Mouse (Mus musculus) left cerebral cortex, adult 9 months (tissue): ENCODE measurements around the gene Immp2l.

Source experiments
- DNase-seq, 2 experiments: peaks; one replicate each; pipeline ENCODE4 v3.0.0; 2022; ENCODE audit warnings: low spot score in 2 of 2

The Immp2l gene

DNA sequence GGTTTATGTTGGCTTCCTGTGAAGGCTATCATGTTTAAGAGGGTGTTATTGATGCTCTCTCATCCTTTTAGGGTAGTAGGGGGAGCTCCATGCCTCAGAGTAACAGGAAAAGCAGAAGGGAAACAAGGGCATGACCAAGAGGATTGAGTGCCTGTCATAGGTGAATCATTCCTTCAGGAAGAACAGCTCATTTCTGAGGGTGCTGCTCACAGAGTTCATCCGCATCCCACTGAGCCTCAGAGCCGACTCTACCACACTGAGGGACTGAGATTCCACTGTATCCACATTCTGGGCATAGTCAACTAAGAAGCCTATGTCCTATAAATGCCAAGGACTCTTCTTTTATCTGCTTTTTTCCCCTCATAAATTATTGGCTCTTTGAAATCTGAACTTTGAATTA is 497.8 kb downstream of the Immp2l start:
- DNase-seq, result no peak

DNA sequence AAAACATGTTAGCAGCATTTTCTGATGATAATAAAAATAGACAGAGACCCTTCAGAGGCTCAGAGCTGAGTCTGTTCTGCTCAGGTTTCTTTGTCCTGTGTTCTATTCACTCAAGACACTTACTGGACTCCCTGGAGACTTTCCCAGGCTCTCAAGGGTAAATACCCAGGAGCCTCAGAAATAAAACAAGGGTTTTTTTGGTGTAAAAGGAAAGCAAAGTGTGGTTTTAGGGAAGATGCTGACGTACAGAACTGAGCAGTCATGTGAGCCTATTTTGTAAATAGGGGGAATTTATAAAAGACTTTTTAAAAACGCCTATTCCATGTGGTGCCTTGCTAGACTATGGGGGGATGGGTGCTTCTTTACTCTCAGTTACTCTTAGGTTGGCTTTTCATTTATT is 502.8 kb downstream of the Immp2l start:
- no peak for DNase-seq

DNA sequence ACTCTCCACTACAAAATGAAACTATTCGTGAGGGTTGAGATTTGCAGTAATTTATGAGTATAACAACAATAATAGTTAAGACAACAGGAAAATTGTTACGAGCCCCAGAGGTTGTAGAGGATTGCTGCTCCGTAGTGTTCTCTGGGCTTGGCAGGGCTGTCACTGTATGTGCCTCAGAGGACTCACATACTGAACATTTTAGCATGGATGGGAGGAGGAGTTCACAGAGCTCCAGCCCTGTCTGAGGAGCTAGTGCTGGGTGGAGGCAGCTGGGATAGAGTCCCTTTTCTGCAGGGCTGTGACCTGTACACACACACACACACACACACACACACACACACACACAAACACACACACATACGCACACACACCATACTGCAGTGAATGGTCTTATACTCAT is 504.5 kb downstream of the Immp2l start:
- no peak for DNase-seq

DNA sequence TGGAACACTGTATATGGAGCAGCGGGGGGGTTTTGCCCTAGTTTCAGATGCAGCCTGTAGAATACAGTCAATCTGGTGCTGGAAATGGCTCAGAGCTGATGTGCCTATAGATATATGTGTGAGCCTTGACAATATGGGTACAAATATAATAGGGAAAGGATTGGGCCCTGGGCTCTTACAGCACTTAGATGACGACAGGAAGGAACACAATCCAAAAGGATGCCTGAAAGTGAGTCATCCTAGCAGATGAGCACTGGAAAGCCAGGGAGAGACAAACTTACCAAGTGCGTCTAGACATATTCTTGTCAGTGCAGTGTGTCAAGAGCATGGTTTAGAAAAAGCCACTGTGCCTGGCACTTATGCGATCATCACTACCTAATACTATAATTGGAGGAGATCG is 516.1 kb downstream of the Immp2l start:
- DNase-seq, result no peak

DNA sequence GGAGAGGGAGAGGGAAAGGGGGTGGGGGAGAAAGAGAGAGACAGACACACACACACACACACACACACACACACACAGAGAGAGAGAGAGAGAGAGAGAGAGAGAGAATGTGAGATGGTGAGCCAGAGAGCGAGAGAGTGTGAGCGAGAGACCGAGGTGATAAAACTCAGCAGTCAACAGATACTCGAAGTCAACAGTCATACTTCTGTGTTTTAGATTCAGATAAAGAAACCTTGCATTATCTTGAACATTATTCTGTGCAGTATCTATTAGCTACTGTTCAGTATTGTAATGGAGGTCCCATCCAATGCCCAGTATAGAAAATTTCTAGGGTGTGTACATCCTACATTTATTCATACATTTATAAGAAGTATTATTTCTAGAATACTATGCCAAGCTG is 527.7 kb downstream of the Immp2l start:
- DNase-seq, result no peak

DNA sequence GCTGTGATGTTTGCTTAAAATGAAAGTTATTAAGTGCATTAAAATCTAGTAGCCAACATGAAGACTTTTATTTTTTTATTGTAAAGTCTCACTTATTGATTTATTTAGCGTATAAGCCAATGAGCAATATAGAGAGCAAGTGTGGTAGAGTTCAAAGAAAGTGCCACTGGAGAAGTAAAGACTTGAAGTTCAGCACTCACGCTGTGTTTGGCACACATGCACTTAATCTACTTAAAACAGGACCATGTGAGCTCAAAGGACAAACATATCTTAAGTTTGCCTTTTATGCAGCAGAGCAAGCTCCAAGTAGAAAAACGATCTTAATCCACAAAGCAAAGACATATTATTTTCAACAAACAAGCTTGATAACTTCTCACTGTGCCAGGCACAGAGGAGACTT is 533.9 kb downstream of the Immp2l start:
- no peak for DNase-seq

DNA sequence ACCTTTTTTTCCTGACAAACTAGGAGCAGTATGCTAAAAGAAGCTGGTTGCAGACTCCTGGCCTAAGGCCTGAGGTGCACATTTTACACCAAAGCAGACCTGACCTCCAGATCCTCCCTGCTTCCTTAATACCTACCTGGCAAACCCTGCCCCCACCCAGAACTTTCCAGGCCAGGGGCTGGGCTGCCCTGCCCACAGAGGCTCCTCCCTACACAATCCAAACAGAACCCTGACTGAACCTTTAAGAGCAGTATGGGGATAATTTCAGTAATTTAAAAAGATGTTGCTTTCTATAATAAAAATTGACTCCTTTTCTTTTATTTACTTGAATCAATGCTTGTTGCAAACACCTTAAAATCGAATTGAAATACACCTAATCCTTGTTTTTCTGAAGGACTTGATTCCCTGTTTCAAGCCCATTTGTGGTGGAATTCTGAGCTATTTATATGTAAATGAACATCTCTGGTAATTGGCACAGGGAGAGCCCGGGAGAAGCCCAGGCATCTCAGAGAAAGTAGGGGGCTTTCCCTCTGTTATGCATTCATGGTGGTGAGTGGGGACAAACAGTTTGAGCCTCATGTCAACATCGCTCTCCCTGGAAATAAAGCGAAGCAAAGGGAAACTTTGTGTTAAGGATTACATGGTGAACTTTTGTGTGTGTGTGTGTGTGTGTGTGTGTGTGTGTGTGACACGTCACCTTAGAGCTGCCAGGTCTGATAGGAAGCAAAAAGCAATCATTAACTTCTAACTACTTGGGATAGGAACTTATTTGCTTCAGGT is 535.3 kb downstream of the Immp2l start:
- no peak for DNase-seq

DNA sequence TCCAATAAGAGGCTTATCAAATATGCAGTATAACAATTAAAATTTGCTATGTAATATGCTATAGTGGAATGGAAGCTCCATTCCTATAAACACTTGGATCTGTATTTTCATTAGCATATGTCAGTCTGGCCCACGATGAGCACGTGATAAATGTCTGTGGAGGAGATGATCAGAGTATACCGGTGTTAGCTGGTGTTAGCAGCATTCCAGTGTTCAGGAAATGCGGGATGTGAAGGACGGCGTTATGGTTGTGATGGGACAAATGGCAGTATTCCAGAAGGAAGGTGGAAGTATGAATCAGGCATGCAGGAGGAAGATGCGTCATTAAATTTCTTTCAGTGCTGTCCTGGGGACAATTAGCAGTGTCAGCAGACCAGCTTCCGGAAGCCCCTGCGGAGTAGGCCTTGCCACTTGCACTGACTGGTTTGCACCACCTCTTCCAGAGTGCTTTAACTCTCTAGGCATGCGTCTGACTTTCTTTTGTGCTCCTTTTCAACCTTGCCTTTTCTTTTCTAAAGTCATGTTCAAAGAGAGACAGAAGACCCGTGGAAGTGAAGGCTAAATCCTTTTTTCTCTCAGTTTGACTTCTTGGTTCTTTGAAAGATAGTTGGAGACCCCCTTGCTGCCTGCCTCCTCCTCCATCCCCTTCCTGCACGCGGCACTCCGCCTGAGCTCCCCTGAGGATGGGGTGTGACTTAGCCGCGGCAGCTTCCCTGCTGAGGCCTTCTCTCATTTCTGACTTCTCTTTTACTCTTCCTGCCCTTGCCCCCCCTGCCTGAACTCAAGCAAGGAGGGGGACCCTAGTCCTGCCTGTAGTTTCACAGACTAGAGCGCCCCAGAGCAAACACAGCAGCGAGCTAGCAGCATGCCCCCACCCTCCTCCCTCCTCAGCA is 541.9 kb downstream of the Immp2l start:
- DNase-seq, result no peak

DNA sequence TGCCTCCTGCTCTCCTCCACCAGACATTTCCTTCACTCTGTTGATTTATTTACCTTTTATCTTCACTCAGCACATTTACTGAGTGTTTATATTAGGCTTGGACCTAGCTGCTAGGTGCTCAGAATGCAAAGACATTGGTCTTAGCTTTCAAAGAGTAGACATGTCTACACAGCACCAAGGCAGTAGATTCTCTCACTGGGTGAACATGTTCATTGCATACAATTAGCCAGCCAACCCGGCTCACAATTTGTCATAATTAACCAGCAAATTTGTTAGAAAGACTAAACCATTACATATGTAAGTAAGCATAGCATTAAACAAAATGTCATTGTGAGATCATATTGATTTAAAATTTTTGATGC is 542.5 kb downstream of the Immp2l start:
- DNase-seq, result no peak

DNA sequence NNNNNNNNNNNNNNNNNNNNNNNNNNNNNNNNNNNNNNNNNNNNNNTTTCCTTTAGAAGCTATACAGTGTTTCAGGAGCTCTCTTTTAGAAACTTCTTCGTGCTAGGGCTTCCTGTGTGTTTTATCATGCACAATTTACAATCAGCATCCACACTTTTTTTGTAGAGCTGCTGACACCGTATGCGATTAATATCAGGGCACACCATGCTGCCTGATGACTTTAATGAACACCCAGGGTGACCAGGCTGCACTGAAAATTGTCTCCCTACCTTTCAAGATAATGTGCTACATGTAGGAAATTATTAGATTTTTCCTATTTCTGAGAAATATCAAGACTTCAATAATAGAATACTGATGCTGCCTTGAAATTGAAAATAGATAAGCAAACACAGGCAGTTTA is 549.9 kb downstream of the Immp2l start:
- DNase-seq, result no peak

DNA sequence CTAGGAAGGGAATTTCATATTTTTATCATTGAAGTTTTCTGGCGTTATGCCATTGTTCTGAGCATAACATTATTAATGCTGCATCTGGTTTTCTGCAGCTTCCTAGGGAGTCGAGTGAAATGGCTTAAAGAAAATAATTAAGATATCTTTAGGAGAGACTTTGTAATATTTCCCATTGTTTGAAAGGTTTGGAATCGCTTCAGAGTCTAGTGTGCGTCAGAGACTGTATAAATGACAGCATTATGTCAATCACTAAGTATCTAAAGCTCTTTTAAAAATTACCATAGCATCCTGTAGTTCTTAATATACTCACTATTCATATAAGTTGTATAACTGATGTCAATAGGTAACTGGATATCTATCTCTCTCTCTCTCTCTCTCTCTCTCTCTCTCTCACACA is 551.3 kb downstream of the Immp2l start:
- DNase-seq, result no peak

DNA sequence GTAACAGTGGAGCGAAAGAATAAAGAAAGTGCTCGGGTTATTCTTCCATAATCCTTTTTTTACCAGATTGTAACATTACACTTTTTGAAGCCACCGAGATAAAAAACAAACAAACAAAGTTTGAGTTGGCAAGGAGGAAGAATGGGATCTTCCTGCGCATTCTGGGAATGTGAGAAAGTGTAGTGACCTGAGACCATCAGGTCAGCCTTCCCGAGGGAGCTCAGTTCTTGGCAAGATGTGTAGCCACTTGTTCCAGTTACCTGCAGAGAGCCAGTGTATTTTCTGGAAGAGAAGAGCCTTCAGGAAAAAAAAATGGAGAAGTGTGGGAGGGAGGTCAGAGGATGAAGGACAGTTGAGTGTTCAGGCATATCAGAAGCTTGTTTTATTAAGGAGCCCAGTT is 569.5 kb downstream of the Immp2l start:
- no peak for DNase-seq

DNA sequence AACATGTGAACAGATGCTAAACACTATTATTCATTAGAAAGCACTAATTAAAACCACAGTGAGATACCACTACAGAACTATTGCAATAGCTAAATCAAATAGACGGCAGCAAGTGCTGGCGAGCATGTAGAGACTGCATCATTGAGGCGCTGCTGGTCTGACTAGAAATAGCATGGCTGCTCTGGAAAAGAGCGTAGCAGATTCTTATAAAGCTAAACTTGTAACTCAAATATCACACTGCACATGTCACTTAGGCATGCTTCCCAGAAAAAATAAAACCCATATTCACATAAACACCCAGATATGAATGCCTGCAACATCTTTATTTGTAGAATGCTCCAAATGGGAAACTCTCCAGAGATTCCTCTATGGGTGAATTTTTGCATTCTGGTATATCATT is 570.1 kb downstream of the Immp2l start:
- peak in 1 of 2 experiments; percentile 5 for DNase-seq

DNA sequence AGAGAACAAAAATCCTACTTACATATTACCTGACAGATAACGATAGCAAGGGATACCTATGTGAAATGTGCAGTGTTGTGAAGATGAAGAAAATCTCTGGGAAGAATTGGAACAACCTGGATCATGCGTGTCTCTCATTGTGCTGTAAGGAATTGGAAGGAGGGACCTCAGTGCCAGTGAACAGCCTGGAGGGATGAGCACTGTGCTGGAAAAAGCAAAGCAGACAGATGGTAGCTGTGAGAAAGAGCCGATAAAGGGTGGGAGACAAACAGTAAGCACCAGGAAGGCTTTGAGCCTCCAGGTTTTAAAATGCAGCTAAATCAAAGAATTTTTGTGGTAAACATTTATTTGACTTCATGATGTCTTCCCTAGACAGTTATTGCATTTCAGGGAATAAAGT is 591.4 kb downstream of the Immp2l start:
- DNase-seq, result peak in 1 of 2 experiments; percentile 46

DNA sequence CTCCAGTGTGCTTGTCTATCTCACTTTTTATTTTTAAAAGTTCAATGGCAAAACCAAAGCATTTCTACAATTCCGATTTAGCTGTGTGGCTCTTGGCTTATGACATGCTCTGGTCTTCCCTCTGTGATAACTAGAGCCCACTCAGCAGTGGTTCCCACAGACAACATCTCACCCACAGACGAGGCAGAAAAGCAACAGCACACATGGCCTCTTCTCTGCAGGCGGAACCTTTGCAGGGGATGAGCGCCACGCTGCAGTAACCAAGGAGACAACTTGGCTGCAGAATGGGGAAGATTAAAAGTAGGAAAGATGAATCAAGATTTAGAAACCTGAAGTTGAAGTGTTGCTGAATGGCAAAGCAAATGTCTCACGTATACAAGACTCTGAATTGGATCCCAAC is 597.5 kb downstream of the Immp2l start:
- peak in 1 of 2 experiments; percentile 50 for DNase-seq

DNA sequence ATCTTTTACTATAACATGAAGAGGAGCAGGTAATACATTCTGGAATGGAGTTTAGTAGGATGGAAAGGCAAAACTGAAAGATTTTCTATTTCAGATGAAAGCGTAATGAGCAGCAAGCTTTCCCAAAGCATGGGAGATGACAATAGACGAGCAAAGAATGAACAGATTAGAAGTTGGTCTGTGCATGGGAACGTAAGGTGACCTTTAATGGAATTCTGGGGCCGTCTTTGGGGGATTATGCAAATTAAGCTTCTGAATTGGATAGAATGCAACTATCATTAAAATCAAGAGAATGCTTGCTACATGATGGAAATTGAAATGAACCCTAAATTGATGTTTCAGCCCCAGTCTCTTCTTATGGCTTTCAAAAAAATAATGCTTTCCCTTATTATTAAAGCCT is 619.4 kb downstream of the Immp2l start:
- DNase-seq, result no peak

DNA sequence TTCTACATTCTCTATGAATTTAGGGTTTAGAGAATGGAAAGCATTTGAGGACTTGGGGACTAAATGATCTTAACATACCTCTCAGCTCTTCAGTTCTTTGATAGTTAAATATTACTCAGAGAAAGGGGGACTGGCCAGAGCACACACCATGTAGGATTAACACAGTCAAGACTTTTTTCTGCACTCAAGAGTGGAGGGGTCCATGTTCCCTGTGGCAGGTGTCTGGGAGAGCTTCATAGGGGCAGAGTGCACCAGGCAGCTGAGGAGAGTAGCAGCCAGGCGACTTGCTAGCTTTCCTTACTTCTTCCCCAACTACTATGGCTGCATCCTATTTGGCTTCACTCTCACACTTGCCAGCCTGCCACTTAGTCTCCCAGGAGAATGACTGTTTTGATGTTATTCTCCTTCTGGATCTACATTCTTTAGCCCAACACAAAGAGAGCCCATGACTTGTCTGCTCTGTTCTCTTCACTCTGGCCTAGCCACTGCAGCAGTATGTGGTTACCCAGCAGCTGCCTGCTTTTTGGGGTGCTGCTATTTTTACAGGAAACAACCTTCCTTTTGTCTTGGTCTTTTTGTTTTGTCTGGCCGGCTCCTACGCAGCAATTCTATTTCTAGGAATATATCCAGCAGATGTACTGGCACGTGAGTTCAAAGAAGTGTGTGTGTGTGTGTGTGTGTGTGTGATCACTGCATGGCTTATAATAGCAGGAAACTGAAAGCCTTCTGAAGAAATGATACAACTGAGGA is 621.1 kb downstream of the Immp2l start:
- peak in 1 of 2 experiments; percentile 26 for DNase-seq

DNA sequence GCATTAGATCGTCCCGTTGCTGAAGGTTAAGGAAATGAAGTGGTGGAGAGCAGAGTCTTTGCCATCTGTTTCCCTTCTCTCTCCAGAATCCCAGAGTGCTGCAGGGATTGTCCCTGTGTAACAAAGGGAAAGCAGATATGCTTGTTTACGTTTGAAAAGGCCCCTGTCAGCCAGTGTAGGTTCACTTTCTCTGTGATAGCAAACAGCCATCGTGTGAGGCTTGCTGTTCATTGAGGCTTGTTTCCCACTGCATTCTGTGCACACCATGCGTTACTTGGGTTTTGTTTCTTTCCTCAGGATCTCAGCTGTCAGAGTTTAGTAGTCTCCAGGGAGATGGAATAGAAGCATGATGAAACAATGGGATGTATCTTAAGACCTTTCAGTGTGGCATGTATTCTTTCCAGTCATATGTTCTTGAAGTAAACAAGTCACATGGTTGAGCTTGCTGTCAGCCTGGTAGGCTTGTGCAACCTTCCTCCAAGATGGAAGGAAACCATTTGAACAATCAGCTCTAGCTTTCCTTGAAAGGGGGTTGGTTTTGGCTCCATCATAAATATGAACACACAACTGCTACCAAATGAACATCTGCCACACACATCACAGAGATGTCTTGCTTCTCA is 623.2 kb downstream of the Immp2l start:
- no peak for DNase-seq

DNA sequence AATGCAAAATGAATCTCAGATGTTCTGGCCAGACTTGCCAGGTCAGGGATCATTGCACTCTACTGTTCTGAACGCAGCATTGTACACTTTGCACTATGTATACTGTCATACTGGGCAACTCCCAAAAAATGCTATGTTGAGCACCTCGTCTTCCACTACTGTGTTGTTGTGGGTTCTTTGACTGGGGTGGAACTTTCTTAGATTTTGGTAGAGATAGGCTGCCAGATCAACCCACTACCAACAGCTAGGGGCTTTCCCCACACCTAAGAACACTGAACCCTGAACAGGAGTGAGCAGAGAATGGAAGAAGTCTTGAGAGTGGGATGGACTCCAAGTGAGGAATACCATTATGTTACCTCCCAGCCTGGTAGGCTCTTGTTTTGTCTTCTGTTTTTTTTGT is 623.8 kb downstream of the Immp2l start:
- no peak for DNase-seq

DNA sequence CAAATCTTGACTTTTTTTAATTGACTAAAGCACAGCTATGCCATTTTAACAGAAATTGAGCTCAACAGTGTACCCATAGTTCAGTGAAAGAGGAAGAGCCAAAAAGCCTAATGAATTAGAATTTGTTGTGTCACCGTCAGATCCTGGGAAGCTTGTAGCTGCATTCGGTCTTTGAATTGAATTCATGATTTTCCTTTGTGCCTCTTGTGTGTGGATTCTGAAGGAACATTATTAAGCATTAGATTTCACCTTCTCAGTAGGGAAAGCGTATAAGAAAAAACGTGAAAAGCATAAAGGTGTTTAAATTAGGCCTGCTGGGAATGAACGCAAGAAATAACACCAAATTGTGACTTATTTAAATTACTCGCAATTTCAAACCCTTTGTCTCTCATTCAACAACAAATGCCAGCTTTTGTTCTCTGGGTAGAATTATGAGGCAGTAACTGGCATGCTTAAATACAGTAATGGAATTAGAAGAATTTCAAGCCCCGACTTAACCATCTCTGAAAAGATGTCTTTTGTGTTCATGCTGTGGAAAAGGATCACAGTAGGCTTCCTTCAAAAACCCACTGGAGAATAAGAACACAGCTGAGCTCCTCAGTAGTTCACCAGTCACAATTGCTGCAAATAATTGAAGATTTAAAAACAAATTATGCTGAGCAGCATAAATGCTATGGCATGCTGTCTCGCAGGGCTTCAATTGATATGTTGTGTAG is 626.1 kb downstream of the Immp2l start:
- no peak for DNase-seq

DNA sequence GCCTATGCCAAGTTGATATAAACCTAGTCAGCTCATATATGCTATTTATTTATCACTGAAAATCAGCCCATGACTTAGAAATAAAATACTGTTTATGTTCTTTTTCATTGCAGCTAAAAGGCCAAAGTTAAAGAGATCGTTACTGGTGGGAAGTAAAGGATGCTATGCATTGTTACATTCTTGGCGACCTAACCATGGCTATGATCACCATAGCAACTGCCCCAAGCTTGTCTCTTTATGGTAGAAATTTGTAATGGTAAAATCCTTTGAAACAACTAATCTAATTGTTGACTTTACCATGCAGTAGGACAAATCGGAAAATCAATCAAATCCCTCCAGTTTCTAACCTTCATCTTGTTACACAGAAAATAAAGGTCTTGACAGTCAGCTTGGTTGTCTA is 644.4 kb downstream of the Immp2l start:
- DNase-seq, result no peak
